Mouse (Mus musculus) thymus, adult 18-20 months (tissue): ENCODE results near the gene Rtl10.
A peak's percentile ranks its signal among the peaks of the same experiment; 100 is the strongest.

Experiments used
- DNase-seq, 2 experiments: peaks; one replicate each; pipeline ENCODE4 v3.0.0; 2022; ENCODE audit warnings: mixed read lengths in 2 of 2

Rtl10 gene

GRCm38 (mm10) chr16:18498558-18498990 is at the start of gene Rtl10, which contains the start of gene Gnb1l:
TSS of gene Rtl10 (plus strand) at chr16:18498901.
TSS of gene Gnb1l (plus strand) at chr16:18498713.
- DNase-seq = peak; percentile 91 to 93

DNA sequence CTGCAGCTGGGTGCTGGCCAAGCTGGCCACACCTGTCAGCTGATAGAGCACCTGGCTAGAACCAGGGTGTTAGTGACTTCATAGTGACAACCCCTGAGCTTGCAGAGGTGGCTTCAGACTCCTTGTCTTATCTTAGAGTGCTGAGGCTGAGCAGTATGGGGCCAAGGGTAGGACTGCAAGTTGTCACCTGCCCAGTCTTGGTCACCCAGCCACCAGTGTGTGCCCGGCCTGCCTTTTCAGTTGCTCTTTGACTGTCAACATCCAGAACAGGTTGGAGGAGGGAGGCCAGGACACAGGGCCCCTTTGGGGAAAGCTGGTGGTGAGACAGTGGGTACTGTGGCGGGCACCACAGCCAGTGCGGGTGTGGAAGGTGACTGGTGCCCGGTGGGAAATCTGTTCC is 49.7 kb upstream of the Rtl10 start:
- DNase-seq = no peak

DNA sequence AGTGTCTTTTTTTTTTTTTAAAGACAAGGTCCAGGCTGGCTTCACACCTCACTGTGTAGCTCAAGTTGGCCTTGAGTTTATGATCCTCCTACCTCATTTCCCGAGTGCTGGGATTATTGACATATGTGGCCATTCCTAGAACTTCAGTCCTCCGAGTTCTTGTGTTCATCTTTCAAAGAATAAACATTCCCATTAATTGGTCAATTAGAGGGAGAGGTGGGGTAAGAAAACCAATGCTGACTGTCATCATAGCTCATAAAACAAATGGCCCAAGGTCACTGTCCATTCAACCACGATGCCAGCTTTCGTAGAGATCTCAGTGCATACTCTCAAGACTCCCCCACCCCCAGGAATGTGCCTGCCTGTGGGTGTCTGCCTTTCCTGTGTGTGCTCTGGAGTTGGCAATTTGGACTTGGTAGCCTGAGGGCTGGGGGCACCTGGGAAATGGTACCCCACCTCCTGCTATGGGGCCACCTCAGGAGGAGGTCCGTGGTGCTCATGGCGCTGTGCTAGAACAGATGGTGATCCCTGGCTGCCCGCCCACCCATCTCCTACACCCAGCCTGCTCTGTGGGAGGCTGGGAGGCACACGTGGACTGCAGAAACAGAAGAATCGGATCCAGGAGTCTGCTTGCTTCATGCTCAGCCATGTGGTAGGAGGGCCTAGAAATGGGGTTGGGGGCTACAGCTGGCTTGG is 47.1 kb upstream of the Rtl10 start:
- no peak for DNase-seq

DNA sequence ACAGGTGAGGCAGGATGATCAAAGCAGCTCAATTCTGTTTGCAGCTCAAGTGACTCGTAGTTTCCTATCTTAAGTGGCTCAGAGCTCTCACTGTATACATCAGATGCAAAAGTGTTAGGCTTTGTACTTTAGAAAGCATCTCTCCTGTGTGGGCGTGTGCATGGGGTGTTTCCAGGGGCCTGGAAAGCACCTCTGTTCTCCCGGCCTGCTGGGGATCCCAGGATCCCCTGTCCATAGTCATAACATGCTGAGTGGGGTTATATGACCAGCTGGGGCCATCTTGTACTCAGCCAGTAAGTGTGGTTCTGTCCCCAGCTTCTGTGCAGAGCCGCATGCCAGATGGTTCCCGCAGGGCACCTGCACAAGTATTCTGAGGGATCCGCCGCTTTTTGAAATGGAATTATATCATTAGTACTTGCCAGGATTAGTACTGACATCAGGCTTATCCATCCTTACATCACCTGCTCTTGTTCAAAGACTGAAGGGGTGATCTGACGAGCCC is 46.3 kb upstream of the Rtl10 start:
- DNase-seq = no peak

DNA sequence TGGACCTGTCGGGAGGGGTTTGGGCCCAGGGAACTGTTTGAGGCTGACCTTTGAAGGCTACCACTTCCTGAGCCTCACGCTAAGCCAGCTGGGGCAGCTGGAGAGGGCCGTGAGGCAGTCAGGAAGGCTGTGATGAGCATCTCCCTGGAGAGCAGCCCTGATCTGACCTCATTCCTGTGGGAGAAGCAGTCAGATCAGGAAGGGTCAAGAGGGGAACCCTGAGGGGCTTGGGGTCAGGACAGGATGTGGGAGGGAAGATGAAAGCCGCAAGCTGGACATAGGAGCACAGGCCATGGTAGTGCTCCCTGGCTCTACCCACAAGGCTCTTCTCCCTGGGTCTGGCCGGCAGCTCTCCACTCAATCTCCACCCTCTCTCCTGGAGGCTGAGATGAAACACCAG is 44.9 kb upstream of the Rtl10 start:
- DNase-seq = no peak

- no peak for DNase-seq
These were observed 43.3 kb upstream of the Rtl10 start for GRCm38 (mm10) chr16:18455407-18455806.

GRCm38 (mm10) chr16:18458661-18459060 is 40.0 kb upstream of the Rtl10 start:
- DNase-seq = no peak

- peak in 1 of 2 experiments; percentile 54 for DNase-seq
These were observed 39.3 kb upstream of the Rtl10 start for GRCm38 (mm10) chr16:18459335-18459954.

DNA sequence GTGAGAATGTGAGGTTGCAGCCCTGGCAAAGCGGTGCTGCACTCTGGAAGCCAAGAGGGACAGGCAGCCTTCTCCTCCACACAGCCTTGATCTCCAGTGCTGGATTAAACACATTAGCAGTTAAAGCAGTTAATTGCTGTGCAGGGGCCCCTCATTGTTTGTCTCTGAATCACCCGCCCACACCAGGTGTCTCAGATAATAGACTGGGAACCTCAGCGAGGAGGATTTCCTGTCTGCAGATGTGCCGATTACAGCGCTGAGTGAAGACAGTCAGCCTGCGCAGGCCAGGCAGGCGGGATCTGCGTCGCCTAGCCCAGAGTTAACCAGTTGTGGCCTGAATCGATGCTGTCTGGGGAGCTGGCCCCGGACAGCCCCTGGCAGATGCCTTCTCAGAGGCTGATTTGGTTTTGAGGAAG is 38.7 kb upstream of the Rtl10 start:
- DNase-seq = peak; percentile 72 to 84

- DNase-seq = no peak
These were observed 37.9 kb upstream of the Rtl10 start for GRCm38 (mm10) chr16:18460826-18461225.

GRCm38 (mm10) chr16:18462031-18462430 is 36.7 kb upstream of the Rtl10 start:
- no peak for DNase-seq

- DNase-seq = no peak
These were observed 36.1 kb upstream of the Rtl10 start for GRCm38 (mm10) chr16:18462598-18462997.

DNA sequence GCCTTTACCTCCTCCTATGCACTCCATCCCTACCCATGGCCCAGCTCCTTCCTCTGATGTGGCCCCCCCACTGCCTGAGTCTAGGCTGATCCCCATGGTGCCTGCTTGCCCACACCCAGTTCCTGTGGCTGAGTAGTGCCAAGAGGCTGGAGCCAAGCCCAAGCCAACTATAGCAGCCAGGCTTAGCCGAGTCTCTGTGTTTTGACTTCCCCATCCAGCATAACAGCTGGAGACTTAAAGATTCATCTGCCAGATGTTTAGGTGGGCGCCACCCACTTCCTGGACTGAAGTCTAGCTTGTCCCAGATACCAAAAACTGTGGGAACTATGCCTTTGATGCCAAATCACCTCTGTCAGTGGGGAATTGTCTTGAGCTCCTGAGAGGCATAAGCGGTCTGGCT is 34.4 kb upstream of the Rtl10 start:
- DNase-seq = no peak

GRCm38 (mm10) chr16:18470829-18471228 is 27.9 kb upstream of the Rtl10 start:
- DNase-seq = no peak

DNA sequence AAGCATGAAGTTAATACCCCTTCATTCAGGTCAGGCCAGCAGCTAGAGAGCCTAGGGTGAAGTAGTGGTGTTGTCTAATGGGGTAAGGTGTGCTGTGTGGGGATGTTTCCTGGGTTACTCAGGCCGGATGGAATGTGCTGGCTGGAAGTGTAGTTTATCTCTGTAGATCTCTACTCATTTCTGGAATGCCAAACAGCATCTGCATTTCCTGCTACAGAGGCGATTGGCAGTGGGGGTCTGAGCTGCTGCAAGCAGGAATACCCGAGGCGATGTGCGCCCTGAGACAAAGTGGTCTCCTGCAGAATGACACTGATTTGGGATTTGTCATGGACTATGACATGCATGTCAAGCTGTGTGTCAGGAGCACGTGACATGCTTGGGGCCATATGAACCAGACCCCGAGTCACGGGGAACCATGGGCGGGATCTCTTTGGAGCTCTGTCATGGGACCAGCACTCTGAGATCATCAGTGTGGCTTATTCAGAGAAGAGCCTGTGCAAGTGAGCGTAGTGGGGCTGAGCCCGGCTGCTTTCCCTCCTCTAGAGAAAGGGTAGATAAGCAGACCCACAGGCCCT is 27.2 kb upstream of the Rtl10 start:
- no peak for DNase-seq

DNA sequence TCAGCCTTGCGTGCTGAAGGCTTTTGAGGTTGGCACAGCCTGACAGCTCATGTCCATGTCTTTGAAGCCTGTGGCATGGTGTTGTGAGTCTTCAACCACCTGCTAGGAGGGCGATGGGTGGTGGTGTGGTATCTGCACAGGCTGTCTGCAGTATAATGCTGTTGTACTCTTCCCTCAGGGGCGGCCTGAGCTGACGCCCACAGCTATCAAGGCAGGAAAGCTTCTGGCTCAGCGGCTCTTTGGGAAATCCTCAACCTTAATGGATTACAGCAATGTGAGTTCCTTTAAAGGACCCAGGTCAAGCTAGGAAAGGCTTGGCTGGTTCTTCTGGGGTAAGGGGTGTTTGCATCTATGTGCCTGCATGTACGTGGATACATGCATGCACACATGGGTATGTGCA is 26.7 kb upstream of the Rtl10 start:
- no peak for DNase-seq

DNA sequence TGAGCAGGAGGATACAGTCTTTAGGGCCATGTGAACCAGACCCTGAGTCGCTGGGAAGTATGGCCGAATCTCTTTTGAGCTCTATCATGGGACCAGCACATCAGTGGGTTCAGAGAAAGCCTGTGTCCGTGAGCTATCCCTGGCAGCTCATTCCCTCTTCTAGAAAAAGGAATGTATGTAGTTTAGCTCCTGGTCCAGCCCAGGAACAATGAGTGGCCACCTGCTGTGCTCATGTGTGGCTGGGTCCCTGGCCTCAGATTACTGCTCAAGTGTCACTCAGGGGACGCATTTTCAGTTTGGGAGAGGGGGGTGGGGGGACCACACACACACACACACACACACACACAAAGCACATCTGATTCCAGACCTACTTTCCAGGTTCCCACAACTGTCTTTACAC is 26.3 kb upstream of the Rtl10 start:
- DNase-seq = no peak

DNA sequence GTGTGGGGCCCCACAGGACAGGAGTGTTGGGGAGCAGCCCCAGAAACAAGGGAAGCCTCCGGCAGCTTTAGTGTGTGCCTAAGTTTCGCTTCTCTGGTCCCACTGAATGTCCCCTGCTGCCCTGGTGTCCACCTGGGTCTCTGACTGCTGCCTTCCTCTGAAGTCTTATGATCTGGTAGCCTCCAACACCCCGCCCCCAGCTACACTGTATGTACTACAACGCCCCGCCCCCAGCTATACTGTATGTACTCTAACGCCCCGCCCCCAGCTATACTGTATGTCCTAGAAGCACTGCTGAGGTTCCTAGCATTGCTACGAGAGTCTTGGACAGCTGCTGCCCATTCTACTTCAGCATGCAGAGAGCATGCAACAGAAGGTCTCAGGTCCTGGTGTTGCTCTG is 25.7 kb upstream of the Rtl10 start:
- peak in 1 of 2 experiments; percentile 0 for DNase-seq

DNA sequence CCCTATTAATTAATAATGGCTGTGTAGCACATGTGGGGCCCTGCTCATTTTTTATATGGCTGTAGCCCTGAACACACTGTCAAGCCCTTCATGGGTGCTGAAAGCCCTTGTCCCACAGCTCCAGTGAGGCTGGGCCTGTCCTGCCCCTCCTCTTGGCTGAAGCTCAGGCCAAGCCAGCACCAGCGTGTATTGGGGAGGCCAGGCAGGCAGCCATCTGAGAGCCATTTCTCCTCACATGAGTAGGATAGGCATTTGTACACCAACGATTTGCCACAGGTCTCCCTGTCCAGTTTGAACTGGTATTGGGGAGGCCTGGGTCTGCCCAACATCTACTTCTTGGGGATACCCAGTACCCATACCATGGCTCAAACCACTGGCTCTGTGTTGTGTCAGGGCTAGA is 24.7 kb upstream of the Rtl10 start:
- DNase-seq = no peak

GRCm38 (mm10) chr16:18477996-18478395 is 20.7 kb upstream of the Rtl10 start:
- DNase-seq = peak in 1 of 2 experiments; percentile 1

- no peak for DNase-seq
These were observed 19.0 kb upstream of the Rtl10 start for GRCm38 (mm10) chr16:18479667-18480066.

DNA sequence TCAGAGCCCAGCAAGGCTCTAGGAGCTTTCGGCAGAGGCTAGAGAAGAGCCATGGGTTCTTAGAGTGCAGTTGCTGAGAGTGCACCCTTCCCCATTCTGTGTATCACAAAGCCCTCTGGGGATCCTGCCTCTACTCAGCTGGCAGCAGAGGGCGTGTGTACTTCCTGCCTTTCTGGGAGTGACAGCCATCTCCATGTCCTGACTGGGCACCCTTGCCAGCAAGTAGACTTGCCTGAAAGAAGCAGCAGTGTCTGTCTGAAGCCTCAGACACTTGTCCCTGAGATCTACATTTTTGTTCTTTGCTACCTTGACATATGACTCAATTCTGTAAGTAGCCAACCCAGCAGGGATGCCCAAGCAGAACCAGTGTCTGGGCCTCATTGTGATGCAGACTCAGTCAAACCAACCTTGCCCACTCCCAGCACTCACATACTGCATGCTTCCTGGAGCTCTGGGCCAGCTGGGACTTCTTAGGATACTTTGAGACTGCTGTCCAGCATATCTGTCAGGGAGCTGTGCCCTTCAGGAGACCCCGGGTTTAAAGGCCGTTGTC is 17.7 kb upstream of the Rtl10 start:
- no peak for DNase-seq

- DNase-seq = no peak
These were observed 16.3 kb upstream of the Rtl10 start for GRCm38 (mm10) chr16:18482431-18482830.

DNA sequence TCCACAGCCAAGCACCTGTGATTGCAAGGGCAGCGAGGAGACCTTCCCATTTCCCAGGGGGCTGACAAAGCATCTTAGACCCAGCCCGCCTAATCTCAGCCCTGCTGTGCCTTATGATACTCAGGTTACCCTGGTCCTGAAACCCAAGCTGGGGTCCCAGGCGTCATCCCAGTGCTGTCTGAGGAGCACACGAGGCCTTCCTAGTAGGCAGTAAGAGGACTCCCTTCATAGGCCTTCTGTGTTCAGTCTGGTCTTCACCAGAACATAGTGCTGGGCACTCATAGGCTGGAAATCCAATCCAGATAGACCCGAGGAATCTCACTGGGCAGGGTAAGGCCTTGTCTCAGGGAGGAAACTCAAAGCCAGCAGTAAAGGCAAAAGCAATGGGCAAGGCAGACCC is 14.9 kb upstream of the Rtl10 start:
- DNase-seq = peak in 1 of 2 experiments; percentile 0
